Mouse (Mus musculus) midbrain, postnatal 0 days (tissue): ENCODE measurements around the gene Fam76a. TPM values are rescaled to one million over a fixed set of nuclear protein-coding genes. Genes with fewer than 3 reads are reported as not detected.

ENCODE experiments used
- ATAC-seq: fragments of 200-750 bp; cut with Nextera tagmentation; 2 replicates; pipeline ENCODE4 v1.8.0; 2017; ENCODE audit warnings: moderate number of reproducible peaks, mild to moderate bottlenecking, moderate TSS enrichment, moderate library complexity; ENCODE audit not compliant: low FRiP score
- DNase-seq: peaks from one replicate; pipeline ENCODE4 v3.0.0-alpha.2; 2015; ENCODE audit warnings: low spot score
- H3K27ac ChIP-seq: fragments of 300-500 bp; sonication (generic); 2 replicates; pipeline ENCODE4 v1.5.1; 2014; ENCODE audit warnings: low read depth, mild to moderate bottlenecking, low read length, mixed read lengths
- H3K27me3 ChIP-seq: fragments of 300-500 bp; sonication (generic); 2 replicates; pipeline ENCODE4 v1.6.1; 2014; ENCODE audit warnings: low read length, control low read depth, mixed read lengths; ENCODE audit not compliant: insufficient read depth
- H3K36me3 ChIP-seq: fragments of 300-500 bp; sonication (generic); 2 replicates; pipeline ENCODE4 v1.6.1; 2014; ENCODE audit warnings: low read length, control low read depth, mixed read lengths; ENCODE audit not compliant: insufficient read depth
- H3K4me1 ChIP-seq: fragments of 300-500 bp; sonication (generic); 2 replicates; pipeline ENCODE4 v1.6.1; 2014; ENCODE audit warnings: mild to moderate bottlenecking, control low read depth, antibody characterized with exemption, low read length, mixed read lengths; ENCODE audit not compliant: insufficient read depth
- H3K4me2 ChIP-seq: fragments of 300-500 bp; sonication (generic); 2 replicates; pipeline ENCODE4 v1.6.1; 2014; ENCODE audit warnings: low read depth, mild to moderate bottlenecking, low read length, mixed read lengths; ENCODE audit not compliant: poor library complexity, severe bottlenecking
- H3K4me3 ChIP-seq: fragments of 300-500 bp; sonication (generic); 2 replicates; pipeline ENCODE4 v1.5.1; 2014; ENCODE audit warnings: low read depth, mild to moderate bottlenecking, low read length, moderate library complexity
- H3K9ac ChIP-seq: fragments of 300-500 bp; sonication (generic); replicated peaks from 2 replicates; pipeline ENCODE4 v1.6.1; 2014; ENCODE audit warnings: mild to moderate bottlenecking, low read length, moderate library complexity, mixed read lengths; ENCODE audit not compliant: poor library complexity, severe bottlenecking
- H3K9me3 ChIP-seq: fragments of 300-500 bp; sonication (generic); 2 replicates; pipeline ENCODE4 v1.6.1; 2016; ENCODE audit warnings: low read length, control low read depth
- CTCF ChIP-seq: IDR thresholded peaks from 2 replicates; pipeline ENCODE4 v1.5.1; 2016; ENCODE audit warnings: antibody characterized with exemption, mild to moderate bottlenecking
- WGBS: fragments of 180-500 bp; shearing (Covaris S2); extraction: QIAGEN DNeasy Blood & Tissue Kit; methylation state at CpG from one replicate; pipeline ENCODE4 v1.1.7; 2014; 5-methylcytosine and 5-hydroxymethylcytosine counted together
- polyA plus RNA-seq: library from polyadenylated mRNA; unstranded; fragments of >200 nt; fragmentation: Nextera tagmentation; extraction: Ambion mirVana; gene quantifications from 2 replicates; pipeline ENCODE4 v1.2.1, GENCODE M21; 2015
- total RNA-seq: library from RNA; depleted of rRNA; stranded (reverse); fragments of >200 nt; gene quantifications from 2 replicates; pipeline ENCODE4 v1.2.3, GENCODE M21; 2014; rRNA removed

Gene Fam76a
- total and polyA plus RNA-seq, 2 experiments from 2014 or later: 16.6 to 31.0 TPM

DNA sequence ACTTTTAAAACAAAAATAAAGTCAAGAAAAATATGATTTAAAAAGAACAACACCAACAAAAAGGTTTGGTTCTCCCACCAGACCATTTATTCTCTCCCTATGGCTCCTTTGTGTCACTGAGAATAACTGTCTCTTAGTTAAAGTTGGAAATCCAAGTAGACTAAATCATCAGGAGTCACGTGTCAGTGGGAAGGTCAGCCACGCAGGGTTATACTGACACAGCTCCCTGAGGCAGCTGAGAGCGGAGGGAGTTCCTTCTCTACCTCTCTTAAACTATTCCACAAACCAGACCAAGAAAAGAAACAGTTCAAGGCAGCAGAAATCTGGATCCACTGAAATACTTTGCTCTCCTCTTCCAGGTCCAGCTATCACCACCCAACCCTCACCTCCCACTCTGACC, 51.2 kb downstream of the Fam76a start:
- ATAC-seq: no peak

GRCm38 (mm10) chr4:132864856-132865255, 57.5 kb downstream of the Fam76a start:
- H3K4me1 ChIP-seq: no peaks in the 10 kb centered on the region
- no peak overlapping the region for H3K4me2 ChIP-seq
- no peak for ATAC-seq
- WGBS: 91% methylated on average over 2 of the region's 2 CpGs
- no peak for DNase-seq
- H3K27me3 ChIP-seq: no peaks in the 10 kb centered on the region
- no peak overlapping the region for H3K27ac ChIP-seq
- peaks cover 59% of the 10 kb centered on the region for H3K36me3 ChIP-seq
- no peak overlapping the region for H3K4me3 ChIP-seq
- H3K9ac ChIP-seq: no peak overlapping the region
- no peaks in the 10 kb centered on the region for H3K9me3 ChIP-seq
- TF ChIP-seq CTCF: no peak

More for the DNA sequence above, 51.2 kb downstream of the Fam76a start:
- Histone ChIP-seq H3K27me3 (no peaks in the 10 kb centered on the region), H3K9ac (no peak overlapping the region), H3K27ac (no peak overlapping the region), H3K4me3 (no peak overlapping the region), H3K9me3 (no peaks in the 10 kb centered on the region), H3K4me1 (no peaks in the 10 kb centered on the region), H3K36me3 (peaks cover 37% of the 10 kb centered on the region), H3K4me2 (no peak overlapping the region)
- WGBS: 94% methylated on average over 3 of the region's 3 CpGs
- DNase-seq: no peak
- TF ChIP-seq CTCF: no peak

DNA sequence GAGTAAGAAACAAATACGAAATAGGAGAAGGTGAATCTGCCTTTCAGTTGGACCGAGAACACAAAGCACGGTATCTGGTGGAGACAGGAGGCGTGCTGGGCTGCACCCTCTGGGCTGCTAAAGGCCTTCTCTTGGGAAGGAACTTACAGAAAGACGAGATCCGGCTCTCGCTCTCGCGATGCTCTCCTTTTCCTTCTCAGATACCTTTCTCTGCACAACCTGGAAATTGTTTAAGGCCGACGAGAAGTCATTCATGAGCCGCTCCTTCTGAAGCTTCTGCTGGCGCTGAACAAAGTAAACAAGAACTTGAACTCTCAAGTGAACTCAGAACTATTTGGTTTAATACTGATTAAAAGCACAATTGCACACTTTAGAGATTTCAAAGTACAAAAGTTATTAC, 59.3 kb downstream of the Fam76a start:
- 93% methylated on average over 13 of the region's 13 CpGs for WGBS
- TF ChIP-seq CTCF: no peak

GRCm38 (mm10) chr4:132860880-132861279, 61.5 kb downstream of the Fam76a start:
- no peak for ATAC-seq

More for the DNA sequence above, 59.3 kb downstream of the Fam76a start:
- Histone ChIP-seq H3K36me3 (peaks cover 56% of the 10 kb centered on the region), H3K4me2 (no peak overlapping the region), H3K27ac (no peak overlapping the region), H3K4me1 (no peaks in the 10 kb centered on the region), H3K9me3 (no peaks in the 10 kb centered on the region), H3K9ac (no peak overlapping the region), H3K27me3 (no peaks in the 10 kb centered on the region), H3K4me3 (no peak overlapping the region)
- DNase-seq (no peak), ATAC-seq (no peak)

More at GRCm38 (mm10) chr4:132860880-132861279, 61.5 kb downstream of the Fam76a start:
- 90% methylated on average over 1 of the region's 1 CpGs for WGBS
- no peak for DNase-seq
- peaks cover 56% of the 10 kb centered on the region for H3K36me3 ChIP-seq
- no peak overlapping the region for H3K4me2 ChIP-seq
- H3K9ac ChIP-seq: no peak overlapping the region
- H3K27ac ChIP-seq: no peak overlapping the region
- no peaks in the 10 kb centered on the region for H3K4me1 ChIP-seq
- H3K9me3 ChIP-seq: no peaks in the 10 kb centered on the region
- no peak for TF ChIP-seq CTCF
- no peak overlapping the region for H3K4me3 ChIP-seq
- H3K27me3 ChIP-seq: no peaks in the 10 kb centered on the region

Other genes with a start within 250 kb of the Fam76a start
- 6.2 and 7.1 TPM in 2 replicates for gene Xkr8, start 190.0 kb downstream of the Fam76a start, total RNA-seq
- 6.4 and 6.9 TPM in 2 replicates for gene Xkr8, start 190.0 kb downstream of the Fam76a start, polyA plus RNA-seq
- 0.47 and 1.3 TPM in 2 replicates for gene Smpdl3b, start 165.3 kb downstream of the Fam76a start, total RNA-seq
- 1.1 and 1.2 TPM in 2 replicates for gene Smpdl3b, start 165.3 kb downstream of the Fam76a start, polyA plus RNA-seq
- 17.1 and 18.9 TPM in 2 replicates for gene Rpa2, start 154.2 kb downstream of the Fam76a start, total RNA-seq
- gene Rpa2, start 154.2 kb downstream of the Fam76a start, polyA plus RNA-seq: 28.4 and 29.8 TPM in 2 replicates
- gene Themis2, start 126.2 kb downstream of the Fam76a start, total RNA-seq: 0.28 and 0.49 TPM in 2 replicates
- gene Themis2, start 126.2 kb downstream of the Fam76a start, polyA plus RNA-seq: 0.49 and 0.75 TPM in 2 replicates
- gene Ppp1r8, start 79.4 kb downstream of the Fam76a start, total RNA-seq: 55.1 and 59.6 TPM in 2 replicates
- gene Ppp1r8, start 79.4 kb downstream of the Fam76a start, polyA plus RNA-seq: 42.2 and 45.0 TPM in 2 replicates
- gene Stx12, start 38.0 kb downstream of the Fam76a start, total RNA-seq: 142 and 153 TPM in 2 replicates
- gene Stx12, start 38.0 kb downstream of the Fam76a start, polyA plus RNA-seq: 151 and 158 TPM in 2 replicates
- 0.33 and 0.47 TPM in 2 replicates for gene Fgr, start 51.5 kb upstream of the Fam76a start, total RNA-seq
- gene Fgr, start 51.5 kb upstream of the Fam76a start, polyA plus RNA-seq: 0.19 TPM in 1 of 2 replicates, not detected in the other
- gene Ahdc1, start 88.7 kb upstream of the Fam76a start, total RNA-seq: 105 and 115 TPM in 2 replicates
- 9.2 and 11.0 TPM in 2 replicates for gene Ahdc1, start 88.7 kb upstream of the Fam76a start, polyA plus RNA-seq
- gene Wasf2, start 207.9 kb upstream of the Fam76a start, total RNA-seq: 18.3 and 19.6 TPM in 2 replicates
- gene Wasf2, start 207.9 kb upstream of the Fam76a start, polyA plus RNA-seq: 19.1 and 26.0 TPM in 2 replicates